ENCODE assay signal across 8 mouse cellular contexts in the genomic region with DNA sequence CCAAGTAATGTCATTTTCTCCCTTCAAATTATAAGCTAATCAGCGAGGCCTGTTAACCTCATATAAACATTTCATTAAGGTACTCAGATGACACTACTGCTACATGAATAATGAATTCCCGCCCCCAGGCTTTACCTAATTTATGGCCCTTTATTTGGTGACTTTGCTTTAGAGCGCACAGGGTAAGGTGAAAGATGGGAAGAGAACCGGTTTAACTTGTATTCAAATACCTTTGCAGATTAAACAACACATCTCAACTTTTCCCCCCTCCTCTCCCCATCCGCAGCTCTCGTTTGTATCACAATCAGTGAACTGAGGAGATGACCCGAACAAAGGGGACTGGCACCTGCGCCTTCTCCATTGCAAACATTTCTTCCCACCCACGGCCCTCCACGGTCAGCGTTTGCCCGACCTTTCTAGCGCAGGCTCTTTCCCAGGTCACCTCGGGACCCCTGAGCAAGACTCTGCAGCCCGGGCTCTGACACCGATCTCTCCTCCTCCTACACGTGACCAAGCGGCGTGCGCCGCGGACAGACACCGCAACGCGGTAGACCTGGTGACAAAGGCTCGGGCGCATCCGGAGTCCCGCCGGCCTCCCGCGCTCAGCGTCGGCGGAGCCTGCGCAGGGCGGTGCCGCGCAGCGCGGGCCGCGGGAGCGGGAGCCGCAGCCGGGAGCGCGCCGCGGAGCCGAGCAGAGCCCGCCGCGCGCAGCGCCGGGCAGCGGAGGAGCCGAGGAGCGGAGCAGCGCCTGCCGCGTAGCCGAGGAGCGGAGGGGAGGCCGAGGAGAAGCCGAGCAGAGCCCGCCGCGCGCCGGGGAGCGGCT. TPM values are rescaled to one million over a fixed set of nuclear protein-coding genes. Genes with fewer than 3 reads are reported as not detected.
DNase-seq lines count a peak whose midpoint lies in the region; ATAC-seq and TF ChIP-seq lines count a peak whose summit lies in the region.

Gene Jmjd1c (plus strand): TSS at position 328 of the 823 bp plus-strand sequence.

- H3K4me1 ChIP-seq in hindbrain, postnatal 0 days (ENCODE audit: insufficient read depth, low read length): peaks cover 31% of the 10 kb centered on the region
- H3K4me1 ChIP-seq in megakaryocyte, embryonic 14.5 days: peaks cover 36% of the 10 kb centered on the region

- peak; percentile 81 for DNase-seq in ovary, postnatal 36 days (ENCODE audit: low spot score)
- no peak for DNase-seq in ovary, postnatal 10 days (ENCODE audit: low spot score)
- peak; percentile 90 for DNase-seq in embryo, embryonic 10.5 days (ENCODE audit: low spot score)
- no peak for DNase-seq in gastrocnemius, postnatal 10 days
- DNase-seq in hindbrain, postnatal 0 days (ENCODE audit: low spot score): peak; percentile 94
- DNase-seq in left cerebral cortex, adult 9 months (ENCODE audit: low spot score in 2 of 2): peak; percentile 65 to 85
- DNase-seq in right cerebral cortex, postnatal 36 days (ENCODE audit: low spot score in 2 of 2): peak; percentile 75 to 85

- peak within 1 kb of the TSS; percentile 98 for H3K4me3 ChIP-seq in hindbrain, postnatal 0 days (ENCODE audit: low read length)
- H3K4me3 ChIP-seq in megakaryocyte, embryonic 14.5 days (replicated peaks): peak within 1 kb of the TSS; percentile 99

- H3K9me3 ChIP-seq in hindbrain, postnatal 0 days (ENCODE audit: low read length): no peaks in the 10 kb centered on the region
- peaks cover 16% of the 10 kb centered on the region for H3K9me3 ChIP-seq in megakaryocyte, embryonic 14.5 days

- under 1% methylated on average over 66 of the region's 73 CpGs for WGBS in hindbrain, postnatal 0 days

- H3K27ac ChIP-seq in hindbrain, postnatal 0 days: peak within 1 kb of the TSS; percentile 99

- ATAC-seq in hindbrain, postnatal 0 days: peak; percentile 90

- H3K9ac ChIP-seq in hindbrain, postnatal 0 days (replicated peaks; ENCODE audit: low read length): peak within 1 kb of the TSS; percentile 100

- no peaks in the 10 kb centered on the region for H3K36me3 ChIP-seq in hindbrain, postnatal 0 days (ENCODE audit: insufficient read depth, low read length)
- H3K36me3 ChIP-seq in megakaryocyte, embryonic 14.5 days (replicated peaks; ENCODE audit: low read length): peaks cover 30% of the 10 kb centered on the region

- no peak for TF ChIP-seq CTCF in hindbrain, postnatal 0 days (IDR thresholded peaks at IDR 0.05; ENCODE audit: low read depth)

- no peaks in the 10 kb centered on the region for H3K27me3 ChIP-seq in hindbrain, postnatal 0 days (ENCODE audit: insufficient read depth, low read length)
- no peaks in the 10 kb centered on the region for H3K27me3 ChIP-seq in megakaryocyte, embryonic 14.5 days (replicated peaks)

- H3K4me2 ChIP-seq in hindbrain, postnatal 0 days (ENCODE audit: low read depth, low read length): peak within 1 kb of the TSS; percentile 76

RNA-seq across cellular contexts. Expression of gene Jmjd1c, which starts in this region (rescaled TPM):
- 10 to 100 TPM; 33.0 to 48.7 TPM for total RNA-seq in gastrocnemius, postnatal 10 days (2021)
- total RNA-seq in hindbrain, postnatal 0 days (2014; rRNA removed): 53.7 and 54.1 TPM in 2 replicates
- 45.4 and 45.6 TPM in 2 replicates for polyA plus RNA-seq in hindbrain, postnatal 0 days (2015; fragmentation: Nextera tagmentation; extraction: Ambion mirVana)
- 0.47 and 4.9 TPM in 2 replicates for polyA plus RNA-seq in megakaryocyte, embryonic 14.5 days (2012; ENCODE audit: insufficient read depth, low replicate concordance)

Comparison
In these comparisons a context has a peak if more than half of its experiments do, and no peak if none do; other contexts are left out.
1. DNase-seq: peak in ovary, postnatal 36 days (single experiment), embryo, embryonic 10.5 days (single experiment), hindbrain, postnatal 0 days (single experiment), left cerebral cortex, adult 9 months (2 of 2) and right cerebral cortex, postnatal 36 days (2 of 2); none in ovary, postnatal 10 days (single experiment) and gastrocnemius, postnatal 10 days (single experiment).